ENCODE assay signal across 27 mouse cellular contexts in genomic region chr3:37940016-37940415, GRCm38 (mm10).
A peak's percentile ranks its signal among the peaks of the same experiment; 100 is the strongest.
DNase-seq lines count a peak whose midpoint lies in the region; ATAC-seq and TF ChIP-seq lines count a peak whose summit lies in the region.
"Had no signal": no experiment of that assay in that cellular context is flagged by ENCODE, and none has a peak within 500 bp of the region (broad histone marks: within the 10 kb centered on the region; RNA-seq: fewer than 3 reads in every experiment).

No protein-coding gene starts in this region.

- no peak overlapping the region for H3K4me2 ChIP-seq in myocyte (ENCODE audit: low read depth)
- no peak overlapping the region for H3K4me2 ChIP-seq in intestine, embryonic 15.5 days (replicated peaks)
- H3K4me2 ChIP-seq: forebrain, embryonic 13.5 days; heart, embryonic 12.5 days; heart, embryonic 15.5 days; hindbrain, embryonic 13.5 days had no signal

- no peak overlapping the region for H3K9ac ChIP-seq in intestine, embryonic 15.5 days
- H3K9ac ChIP-seq: forebrain, embryonic 13.5 days; heart, embryonic 12.5 days; heart, embryonic 15.5 days; hindbrain, embryonic 13.5 days had no signal

- H3K79me2 ChIP-seq in myocyte (ENCODE audit: control insufficient read depth, insufficient read depth), result no peaks in the 10 kb centered on the region

- no peak overlapping the region for H3ac ChIP-seq in myocyte (ENCODE audit: control insufficient read depth, insufficient read length)

- ATAC-seq in intestine, embryonic 15.5 days, result no peak
- ATAC-seq: forebrain, embryonic 13.5 days; forebrain, embryonic 16.5 days; hindbrain, embryonic 16.5 days; intestine, embryonic 16.5 days had no signal

- H3K27ac ChIP-seq in intestine, embryonic 15.5 days, result no peak overlapping the region
- H3K27ac ChIP-seq: forebrain, embryonic 10.5 days; forebrain, embryonic 13.5 days; heart, embryonic 15.5 days; hindbrain, embryonic 10.5 days; hindbrain, embryonic 13.5 days had no signal

- H3K27me3 ChIP-seq in myocyte (ENCODE audit: control insufficient read depth, insufficient read depth, insufficient read length), result no peaks in the 10 kb centered on the region
- H3K27me3 ChIP-seq in intestine, embryonic 15.5 days (replicated peaks), result no peaks in the 10 kb centered on the region
- H3K27me3 ChIP-seq: forebrain, embryonic 13.5 days; heart, embryonic 12.5 days; heart, embryonic 15.5 days; hindbrain, embryonic 13.5 days had no signal

- H3K4me3 ChIP-seq in myocyte, result no peak overlapping the region
- H3K4me3 ChIP-seq in intestine, embryonic 15.5 days (replicated peaks), result no peak overlapping the region
- H3K4me3 ChIP-seq: forebrain, embryonic 10.5 days; forebrain, embryonic 13.5 days; heart, embryonic 12.5 days; heart, embryonic 15.5 days; hindbrain, embryonic 10.5 days; hindbrain, embryonic 13.5 days had no signal

- no peaks in the 10 kb centered on the region for H3K9me3 ChIP-seq in intestine, embryonic 15.5 days
- H3K9me3 ChIP-seq: forebrain, embryonic 10.5 days; forebrain, embryonic 13.5 days; heart, embryonic 12.5 days; heart, embryonic 15.5 days; hindbrain, embryonic 10.5 days; hindbrain, embryonic 13.5 days had no signal

- H3K4me1 ChIP-seq in intestine, embryonic 15.5 days (replicated peaks), result peaks cover 30% of the 10 kb centered on the region

- TF ChIP-seq POLR2A in myocyte (IDR thresholded peaks at IDR 0.05; ENCODE audit: insufficient read length, low read depth), result no peak

- WGBS in intestine, embryonic 15.5 days, result 77% methylated on average over 3 of the region's 3 CpGs

- no peaks in the 10 kb centered on the region for H3K36me3 ChIP-seq in myocyte (ENCODE audit: control insufficient read depth, insufficient read depth)
- no peaks in the 10 kb centered on the region for H3K36me3 ChIP-seq in intestine, embryonic 15.5 days
- H3K36me3 ChIP-seq: forebrain, embryonic 10.5 days; heart, embryonic 12.5 days; heart, embryonic 15.5 days; hindbrain, embryonic 10.5 days; hindbrain, embryonic 13.5 days had no signal

- peak; percentile 40 for DNase-seq in heart, adult 11 months
- no peak for DNase-seq in heart, adult 9 months (ENCODE audit: low spot score in 2 of 2)
- DNase-seq in 416B (ENCODE audit: low read depth), result peak; percentile 28
- peak; percentile 62 for DNase-seq in Muller cell, postnatal 12 days (ENCODE audit: inconsistent ontology term)
- DNase-seq in thymus, postnatal 4 days, result no peak
- no peak for DNase-seq in kidney, postnatal 25 days
- DNase-seq: adrenal gland, adult 8-10 months; adrenal gland, postnatal 25 days; cerebellum, adult 11-12 months; cerebellum, adult 8-10 months; cerebellum, postnatal 10 days; cerebellum, postnatal 36 days; gastrocnemius, postnatal 10 days; gastrocnemius, postnatal 36 days; heart, postnatal 10 days; heart, postnatal 36 days had no signal

TF ChIP-seq in myocyte, 11 proteins besides CTCF, POLR2A, EP300 and RAD21:
- 0 out of 2 replicates have a peak, but pooled peaks have one; percentile 25 for TF ChIP-seq CEBPB (IDR thresholded peaks at IDR 0.05; ENCODE audit: insufficient read depth, poor library complexity, severe bottlenecking)
- TF ChIP-seq E2F4 (IDR thresholded peaks at IDR 0.05; ENCODE audit: insufficient read depth), result no peak

Comparison
In these comparisons a context has a peak if more than half of its experiments do, and no peak if none do; other contexts are left out.
1. DNase-seq: peak in heart, adult 11 months (single experiment), 416B (single experiment) and Muller cell, postnatal 12 days (single experiment); none in heart, adult 9 months (0 of 2), thymus, postnatal 4 days (single experiment) and kidney, postnatal 25 days (0 of 2).